Mouse (Mus musculus): ENCODE data around the gene Col25a1. TPM values are rescaled to one million over a fixed set of nuclear protein-coding genes. Genes with fewer than 3 reads are reported as not detected.

Col25a1 gene
- polyA plus RNA-seq, 1 experiment from 2014 or later: 7.9 TPM

DNA sequence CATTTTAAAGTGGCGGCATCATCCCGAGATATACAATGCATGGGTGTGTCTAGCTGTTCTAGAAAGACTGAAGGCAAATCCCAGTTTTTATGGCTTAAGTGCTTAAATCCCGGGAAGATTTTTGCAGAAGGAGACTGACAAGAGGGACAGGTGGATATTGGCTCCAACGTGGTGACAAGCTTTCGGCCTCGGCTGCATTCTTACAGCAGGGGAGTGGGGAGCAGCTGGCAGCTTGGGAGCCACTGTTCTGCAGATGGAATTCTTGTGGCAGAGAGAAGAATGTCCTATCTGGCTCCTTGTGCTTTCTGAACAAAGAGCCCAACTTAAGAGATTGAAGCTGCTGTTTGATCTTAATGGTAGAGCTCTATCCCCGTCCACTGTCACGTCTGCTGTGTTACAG, 16.5 kb downstream of the Col25a1 start:
- no peak overlapping the region for H3K27ac ChIP-seq (ENCODE audit: low read length)
- H3K4me2 ChIP-seq (replicated peaks; ENCODE audit: low read depth, low read length): no peak overlapping the region
- no peak for ATAC-seq (ENCODE audit: insufficient number of reproducible peaks, insufficient read depth, low FRiP score, low read depth)
- H3K36me3 ChIP-seq (ENCODE audit: control insufficient read depth, insufficient read depth, low read length): no peaks in the 10 kb centered on the region
- 55% methylated on average over 8 of the region's 8 CpGs for WGBS
- H3K4me3 ChIP-seq (ENCODE audit: low read depth, low read length): no peak overlapping the region
- no peaks in the 10 kb centered on the region for H3K4me1 ChIP-seq (ENCODE audit: control insufficient read depth, insufficient read depth, low read length)
- H3K27me3 ChIP-seq (ENCODE audit: control insufficient read depth, insufficient read depth, low read length): no peaks in the 10 kb centered on the region
- H3K9me3 ChIP-seq (ENCODE audit: control insufficient read depth, low read depth, low read length): no peaks in the 10 kb centered on the region
- no peak overlapping the region for H3K9ac ChIP-seq (replicated peaks; ENCODE audit: low read depth, low read length)

DNA sequence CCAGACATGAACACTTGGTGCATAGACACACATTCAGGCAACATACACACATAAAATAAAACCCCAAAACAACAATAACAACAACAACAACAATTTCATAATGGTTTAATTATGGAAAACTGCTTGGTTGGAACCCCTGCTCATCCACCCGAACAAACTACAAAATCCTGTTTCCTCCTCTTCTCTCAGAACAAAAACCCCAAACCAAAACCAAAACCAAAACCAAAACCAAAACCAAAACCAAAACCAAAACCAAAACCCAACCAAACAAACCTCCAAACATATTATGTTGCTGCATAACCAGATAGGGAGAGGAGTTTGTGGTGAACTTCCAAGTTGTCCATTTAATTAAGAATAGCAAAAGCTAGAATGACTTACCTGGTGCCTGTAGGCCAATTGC, 17.9 kb downstream of the Col25a1 start:
- Histone ChIP-seq H3K9ac (replicated peaks; ENCODE audit: low read depth, low read length) (no peak overlapping the region), H3K36me3 (ENCODE audit: control insufficient read depth, insufficient read depth, low read length) (no peaks in the 10 kb centered on the region), H3K27me3 (ENCODE audit: control insufficient read depth, insufficient read depth, low read length) (no peaks in the 10 kb centered on the region), H3K4me2 (replicated peaks; ENCODE audit: low read depth, low read length) (no peak overlapping the region), H3K9me3 (ENCODE audit: control insufficient read depth, low read depth, low read length) (no peaks in the 10 kb centered on the region), H3K4me3 (ENCODE audit: low read depth, low read length) (no peak overlapping the region), H3K4me1 (ENCODE audit: control insufficient read depth, insufficient read depth, low read length) (no peaks in the 10 kb centered on the region), H3K27ac (ENCODE audit: low read length) (no peak overlapping the region)
- 77% methylated on average over 1 of the region's 1 CpGs for WGBS
- ATAC-seq (ENCODE audit: insufficient number of reproducible peaks, insufficient read depth, low FRiP score, low read depth): no peak

DNA sequence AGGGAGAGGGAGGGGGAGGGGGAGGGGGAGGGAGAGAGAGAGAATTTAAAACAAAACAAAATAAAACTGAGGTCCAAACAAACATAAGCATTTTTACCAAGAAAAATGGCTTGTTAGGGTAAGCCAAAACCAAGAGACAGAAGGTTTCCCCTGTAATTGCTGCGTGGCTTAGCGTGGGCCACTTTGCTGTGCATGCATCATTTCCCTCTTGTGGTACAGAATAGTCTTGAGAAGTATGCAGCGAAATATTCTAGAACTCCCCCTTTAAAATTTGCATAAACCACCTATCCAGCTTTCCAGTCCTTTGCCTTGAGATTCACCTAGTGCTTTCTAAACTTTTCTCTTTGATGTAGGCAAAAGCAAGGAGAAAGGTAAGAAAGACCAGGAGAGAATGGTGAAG, 21.8 kb downstream of the Col25a1 start:
- 95% methylated on average over 3 of the region's 3 CpGs for WGBS
- no peaks in the 10 kb centered on the region for H3K36me3 ChIP-seq (ENCODE audit: control insufficient read depth, insufficient read depth, low read length)

DNA sequence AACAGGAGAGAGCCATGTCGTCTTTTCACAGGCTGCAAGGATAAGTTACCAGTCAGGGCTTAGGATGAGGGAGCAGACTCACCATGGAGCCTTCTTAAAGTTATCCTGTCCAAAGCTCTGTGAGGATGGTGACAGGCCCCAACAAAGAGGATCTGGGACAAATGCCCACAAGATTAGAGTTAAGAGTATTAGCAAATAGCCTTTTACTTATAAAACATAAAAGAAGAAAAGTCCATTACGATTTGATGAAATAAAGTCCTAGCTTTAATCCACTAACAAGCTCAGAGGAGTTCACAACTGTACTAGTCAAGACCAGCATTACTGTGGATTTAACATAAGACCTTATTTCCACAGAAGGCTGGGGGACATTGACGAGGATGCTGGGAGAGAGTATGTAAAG, 26.2 kb downstream of the Col25a1 start:
- Histone ChIP-seq H3K27ac (ENCODE audit: low read length) (no peak overlapping the region), H3K9me3 (ENCODE audit: control insufficient read depth, low read depth, low read length) (no peaks in the 10 kb centered on the region), H3K4me1 (ENCODE audit: control insufficient read depth, insufficient read depth, low read length) (no peaks in the 10 kb centered on the region), H3K9ac (replicated peaks; ENCODE audit: low read depth, low read length) (no peak overlapping the region), H3K4me3 (ENCODE audit: low read depth, low read length) (no peak overlapping the region), H3K4me2 (replicated peaks; ENCODE audit: low read depth, low read length) (no peak overlapping the region), H3K36me3 (ENCODE audit: control insufficient read depth, insufficient read depth, low read length) (no peaks in the 10 kb centered on the region), H3K27me3 (ENCODE audit: control insufficient read depth, insufficient read depth, low read length) (no peaks in the 10 kb centered on the region)
- WGBS: 72% methylated on average over 3 of the region's 3 CpGs
- ATAC-seq (ENCODE audit: insufficient number of reproducible peaks, insufficient read depth, low FRiP score, low read depth): no peak

More for the DNA sequence above, 21.8 kb downstream of the Col25a1 start:
- ATAC-seq (ENCODE audit: insufficient number of reproducible peaks, insufficient read depth, low FRiP score, low read depth): no peak
- Histone ChIP-seq H3K4me1 (ENCODE audit: control insufficient read depth, insufficient read depth, low read length) (no peaks in the 10 kb centered on the region), H3K9me3 (ENCODE audit: control insufficient read depth, low read depth, low read length) (no peaks in the 10 kb centered on the region), H3K27ac (ENCODE audit: low read length) (no peak overlapping the region), H3K4me3 (ENCODE audit: low read depth, low read length) (no peak overlapping the region), H3K27me3 (ENCODE audit: control insufficient read depth, insufficient read depth, low read length) (no peaks in the 10 kb centered on the region), H3K9ac (replicated peaks; ENCODE audit: low read depth, low read length) (no peak overlapping the region), H3K4me2 (replicated peaks; ENCODE audit: low read depth, low read length) (no peak overlapping the region)

DNA sequence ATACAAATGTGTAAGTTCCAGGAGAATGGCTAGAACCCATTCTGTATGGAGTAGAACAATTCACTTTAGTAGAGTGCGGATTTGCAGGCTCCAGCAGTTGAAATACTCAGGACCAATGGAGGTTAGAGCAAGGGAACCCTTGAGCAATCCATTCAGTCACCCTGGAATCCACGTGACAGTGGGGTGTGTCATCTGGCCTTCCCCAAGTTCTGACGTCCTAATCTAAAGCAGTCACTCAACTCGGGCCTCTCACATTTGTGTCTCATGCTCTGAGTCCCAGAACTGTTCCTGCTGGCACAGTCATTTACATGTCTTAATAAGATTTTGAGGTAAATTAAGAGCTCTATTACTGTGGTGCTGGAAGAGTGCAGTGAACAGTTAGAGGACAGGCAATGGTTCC, 28.6 kb downstream of the Col25a1 start:
- 60% methylated on average over 4 of the region's 4 CpGs for WGBS
- H3K36me3 ChIP-seq (ENCODE audit: control insufficient read depth, insufficient read depth, low read length): no peaks in the 10 kb centered on the region
- no peak for ATAC-seq (ENCODE audit: insufficient number of reproducible peaks, insufficient read depth, low FRiP score, low read depth)
- no peak overlapping the region for H3K27ac ChIP-seq (ENCODE audit: low read length)
- no peaks in the 10 kb centered on the region for H3K27me3 ChIP-seq (ENCODE audit: control insufficient read depth, insufficient read depth, low read length)
- no peak overlapping the region for H3K4me3 ChIP-seq (ENCODE audit: low read depth, low read length)
- H3K9me3 ChIP-seq (ENCODE audit: control insufficient read depth, low read depth, low read length): no peaks in the 10 kb centered on the region
- H3K9ac ChIP-seq (replicated peaks; ENCODE audit: low read depth, low read length): no peak overlapping the region
- no peak overlapping the region for H3K4me2 ChIP-seq (replicated peaks; ENCODE audit: low read depth, low read length)
- H3K4me1 ChIP-seq (ENCODE audit: control insufficient read depth, insufficient read depth, low read length): no peaks in the 10 kb centered on the region

DNA sequence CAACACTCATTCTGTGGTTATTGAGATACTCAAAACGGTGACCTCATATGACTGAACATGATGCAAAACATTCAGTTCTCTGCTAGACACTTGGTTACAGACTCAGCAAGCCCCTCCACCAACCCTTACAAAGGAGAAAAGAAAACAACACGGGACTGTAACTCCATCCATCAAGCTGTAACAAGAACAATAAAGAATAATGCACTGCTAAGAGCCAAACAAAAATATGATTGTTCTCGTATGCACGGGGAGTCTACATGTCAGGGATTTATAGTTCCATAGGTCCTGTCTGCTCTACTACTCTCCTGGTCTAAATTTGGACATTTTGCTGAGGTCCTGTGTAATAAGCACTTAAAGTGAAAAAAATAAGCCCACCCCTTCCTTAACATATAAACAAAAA, 29.6 kb downstream of the Col25a1 start:
- H3K27ac ChIP-seq (ENCODE audit: low read length): no peak overlapping the region
- WGBS: 48% methylated on average over 4 of the region's 4 CpGs
- no peaks in the 10 kb centered on the region for H3K36me3 ChIP-seq (ENCODE audit: control insufficient read depth, insufficient read depth, low read length)
- no peak for ATAC-seq (ENCODE audit: insufficient number of reproducible peaks, insufficient read depth, low FRiP score, low read depth)
- no peak overlapping the region for H3K4me3 ChIP-seq (ENCODE audit: low read depth, low read length)
- no peaks in the 10 kb centered on the region for H3K4me1 ChIP-seq (ENCODE audit: control insufficient read depth, insufficient read depth, low read length)
- H3K9ac ChIP-seq (replicated peaks; ENCODE audit: low read depth, low read length): no peak overlapping the region
- H3K4me2 ChIP-seq (replicated peaks; ENCODE audit: low read depth, low read length): no peak overlapping the region
- no peaks in the 10 kb centered on the region for H3K9me3 ChIP-seq (ENCODE audit: control insufficient read depth, low read depth, low read length)
- H3K27me3 ChIP-seq (ENCODE audit: control insufficient read depth, insufficient read depth, low read length): no peaks in the 10 kb centered on the region

DNA sequence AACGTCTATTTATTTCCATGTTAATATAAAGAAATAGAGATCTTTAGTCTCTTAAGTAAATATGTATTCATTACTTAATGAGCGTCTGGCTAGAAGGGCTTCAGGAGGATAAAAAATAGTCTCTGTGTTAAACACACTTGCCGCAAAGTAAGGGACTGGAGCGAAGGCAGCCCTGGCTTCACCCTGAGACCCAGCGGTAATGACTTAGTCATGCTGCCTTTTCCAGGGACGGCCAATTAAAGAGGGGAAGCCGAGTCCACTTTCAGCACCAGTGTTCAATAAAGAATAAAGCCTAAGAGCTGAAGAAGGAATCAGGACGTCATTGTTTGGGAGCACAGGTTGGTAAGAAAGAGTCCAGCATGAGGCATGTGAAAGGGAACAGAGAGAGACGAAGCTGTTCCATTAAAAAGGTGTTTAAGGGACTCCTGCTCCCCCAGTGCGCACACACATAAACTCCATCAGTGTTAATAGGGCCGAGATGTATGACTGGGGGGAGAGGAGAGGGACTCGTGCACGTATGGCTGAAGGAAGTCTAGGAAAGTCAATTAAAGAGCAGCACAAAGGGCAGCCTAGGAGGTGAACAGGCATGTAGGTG, 30.1 kb downstream of the Col25a1 start:
- no peaks in the 10 kb centered on the region for H3K27me3 ChIP-seq (ENCODE audit: control insufficient read depth, insufficient read depth, low read length)
- no peak overlapping the region for H3K4me3 ChIP-seq (ENCODE audit: low read depth, low read length)
- no peak for ATAC-seq (ENCODE audit: insufficient number of reproducible peaks, insufficient read depth, low FRiP score, low read depth)

DNA sequence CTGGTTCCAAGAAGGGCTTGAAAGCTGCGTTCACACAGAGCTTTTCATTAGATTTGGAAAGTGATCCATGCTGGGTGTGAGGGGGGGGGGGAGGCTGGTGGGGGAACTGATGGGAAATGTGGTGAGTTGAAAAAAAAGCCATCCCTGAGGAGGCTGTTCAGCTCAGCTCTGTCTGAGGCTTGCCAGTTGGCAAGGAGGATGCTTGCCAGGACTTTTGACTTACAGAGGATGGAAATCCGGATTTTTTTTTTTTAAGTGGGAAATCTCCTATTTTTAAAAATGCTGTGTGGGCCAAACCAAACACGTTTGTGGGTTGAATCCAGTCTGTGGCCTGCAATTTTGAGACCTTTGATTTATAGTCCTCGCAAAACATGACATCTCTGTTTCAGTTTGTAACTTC, 35.6 kb downstream of the Col25a1 start:
- 80% methylated on average over 4 of the region's 4 CpGs for WGBS
- Histone ChIP-seq H3K4me2 (replicated peaks; ENCODE audit: low read depth, low read length) (no peak overlapping the region), H3K4me3 (ENCODE audit: low read depth, low read length) (no peak overlapping the region), H3K27me3 (ENCODE audit: control insufficient read depth, insufficient read depth, low read length) (no peaks in the 10 kb centered on the region), H3K9ac (replicated peaks; ENCODE audit: low read depth, low read length) (no peak overlapping the region), H3K4me1 (ENCODE audit: control insufficient read depth, insufficient read depth, low read length) (no peaks in the 10 kb centered on the region), H3K27ac (ENCODE audit: low read length) (no peak overlapping the region), H3K9me3 (ENCODE audit: control insufficient read depth, low read depth, low read length) (peaks cover 4% of the 10 kb centered on the region; the same call in 1 of the 2 replicates), H3K36me3 (ENCODE audit: control insufficient read depth, insufficient read depth, low read length) (no peaks in the 10 kb centered on the region)
- ATAC-seq (ENCODE audit: insufficient number of reproducible peaks, insufficient read depth, low FRiP score, low read depth): no peak

More for the DNA sequence above, 30.1 kb downstream of the Col25a1 start:
- no peaks in the 10 kb centered on the region for H3K9me3 ChIP-seq (ENCODE audit: control insufficient read depth, low read depth, low read length)
- WGBS: 46% methylated on average over 13 of the region's 13 CpGs
- no peak overlapping the region for H3K27ac ChIP-seq (ENCODE audit: low read length)
- H3K4me1 ChIP-seq (ENCODE audit: control insufficient read depth, insufficient read depth, low read length): no peaks in the 10 kb centered on the region
- no peak overlapping the region for H3K4me2 ChIP-seq (replicated peaks; ENCODE audit: low read depth, low read length)
- no peaks in the 10 kb centered on the region for H3K36me3 ChIP-seq (ENCODE audit: control insufficient read depth, insufficient read depth, low read length)
- no peak overlapping the region for H3K9ac ChIP-seq (replicated peaks; ENCODE audit: low read depth, low read length)

DNA sequence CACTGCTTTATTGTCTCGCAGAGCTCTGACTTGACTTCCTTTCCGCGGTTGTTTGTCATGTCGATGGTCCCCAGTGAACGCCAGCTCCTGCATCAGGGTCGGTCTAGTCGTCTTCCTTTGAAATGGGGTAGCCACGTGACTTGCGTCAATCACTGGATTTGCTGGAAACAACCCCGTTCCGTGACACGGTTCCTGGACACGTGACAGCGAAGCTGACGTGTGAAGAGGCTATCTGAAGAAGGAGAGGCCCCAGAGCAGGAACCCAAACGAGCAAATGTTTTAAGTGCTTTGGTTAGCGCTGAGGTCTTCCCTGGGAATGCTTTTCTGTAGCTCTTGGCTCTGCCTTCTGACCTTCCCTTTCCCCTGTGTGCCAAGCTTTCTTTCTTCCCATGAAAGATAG, 41.5 kb downstream of the Col25a1 start:
- no peak overlapping the region for H3K27ac ChIP-seq (ENCODE audit: low read length)
- no peak overlapping the region for H3K4me2 ChIP-seq (replicated peaks; ENCODE audit: low read depth, low read length)
- no peaks in the 10 kb centered on the region for H3K4me1 ChIP-seq (ENCODE audit: control insufficient read depth, insufficient read depth, low read length)
- no peak overlapping the region for H3K9ac ChIP-seq (replicated peaks; ENCODE audit: low read depth, low read length)
- peaks cover 4% of the 10 kb centered on the region; the same call in 1 of the 2 replicates for H3K9me3 ChIP-seq (ENCODE audit: control insufficient read depth, low read depth, low read length)
- no peak overlapping the region for H3K4me3 ChIP-seq (ENCODE audit: low read depth, low read length)
- no peak for ATAC-seq (ENCODE audit: insufficient number of reproducible peaks, insufficient read depth, low FRiP score, low read depth)
- 0 out of 2 replicates have a peak, but pooled peaks cover 4% of the 10 kb centered on the region for H3K27me3 ChIP-seq (ENCODE audit: control insufficient read depth, insufficient read depth, low read length)
- 68% methylated on average over 17 of the region's 17 CpGs for WGBS
- no peaks in the 10 kb centered on the region for H3K36me3 ChIP-seq (ENCODE audit: control insufficient read depth, insufficient read depth, low read length)

Measured in stomach, embryonic 14.5 days (tissue).